Mouse (Mus musculus) layer of hippocampus, adult 11-12 months (tissue): ENCODE results near the gene Cd300ld4.
"Not testable (repeated sequence)": the region's sequence is repeated elsewhere in the genome, so short reads cannot be mapped to it uniquely, and the experiment has no call there.

Source experiments
- DNase-seq: peaks from one replicate; pipeline ENCODE4 v3.0.0; 2022; ENCODE audit warnings: low spot score

The Cd300ld4 gene

DNA sequence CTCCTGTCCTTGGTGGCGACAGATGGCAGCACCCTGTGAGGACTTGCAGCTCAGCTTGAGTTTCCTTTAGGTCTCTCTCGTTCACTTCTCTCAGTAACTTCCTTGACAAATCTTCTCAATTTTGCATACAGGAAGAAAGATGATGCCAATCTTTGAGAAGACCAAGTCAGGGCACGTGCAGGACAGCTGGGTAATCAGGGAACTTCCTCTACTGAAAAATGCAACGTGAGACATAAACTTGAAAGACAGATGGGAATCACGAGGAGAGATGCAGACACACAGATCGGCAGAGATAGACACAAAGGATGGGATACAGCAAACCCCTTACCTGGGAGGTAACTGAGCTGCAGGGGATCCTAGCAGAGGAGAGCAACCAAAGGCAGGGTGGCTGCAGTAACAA, at the start of gene Cd300ld4:
Gene Cd300ld4, minus strand, starts transcription at position 101 of the 400 bp plus-strand sequence.
- DNase-seq: not testable (repeated sequence)

DNA sequence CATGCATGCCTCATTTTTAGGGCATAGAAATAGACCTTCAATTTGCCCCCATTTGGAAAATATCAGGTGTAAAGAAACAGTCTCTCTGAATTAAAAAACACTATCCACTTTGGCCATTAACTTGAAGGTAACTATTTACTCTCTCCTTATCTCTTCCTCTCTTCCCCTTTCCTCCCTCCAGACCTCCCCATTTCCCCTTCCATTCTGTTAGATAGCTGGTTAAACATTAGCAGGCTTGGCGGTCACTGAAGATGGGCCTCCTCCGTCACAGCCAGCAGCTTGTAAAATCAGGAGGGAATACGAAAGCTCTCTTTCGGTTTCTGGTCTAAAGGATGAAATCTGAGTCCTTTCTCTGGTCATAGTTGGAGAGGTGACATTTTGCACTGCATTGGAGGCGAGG, 49.0 kb upstream of the Cd300ld4 start:
- no peak for DNase-seq

DNA sequence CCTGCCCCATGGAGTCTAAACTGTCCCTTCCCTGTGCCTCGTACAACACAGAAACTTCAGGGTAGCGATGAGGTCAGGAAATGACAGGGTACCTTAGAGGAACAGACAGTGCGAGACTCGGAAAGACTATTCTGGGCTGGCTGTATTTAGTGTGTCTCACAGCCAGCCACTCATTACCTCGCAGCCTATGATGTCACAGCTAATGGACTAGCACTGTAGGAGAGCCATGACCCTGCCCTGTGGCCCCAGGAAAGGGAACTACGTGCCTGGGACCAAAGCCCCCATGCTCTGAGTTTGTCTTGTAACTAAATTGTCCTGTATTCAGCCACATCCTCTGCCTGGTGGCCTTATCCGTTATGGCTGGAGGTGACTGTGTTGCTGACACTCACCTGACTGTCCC, 48.6 kb upstream of the Cd300ld4 start:
- no peak for DNase-seq

DNA sequence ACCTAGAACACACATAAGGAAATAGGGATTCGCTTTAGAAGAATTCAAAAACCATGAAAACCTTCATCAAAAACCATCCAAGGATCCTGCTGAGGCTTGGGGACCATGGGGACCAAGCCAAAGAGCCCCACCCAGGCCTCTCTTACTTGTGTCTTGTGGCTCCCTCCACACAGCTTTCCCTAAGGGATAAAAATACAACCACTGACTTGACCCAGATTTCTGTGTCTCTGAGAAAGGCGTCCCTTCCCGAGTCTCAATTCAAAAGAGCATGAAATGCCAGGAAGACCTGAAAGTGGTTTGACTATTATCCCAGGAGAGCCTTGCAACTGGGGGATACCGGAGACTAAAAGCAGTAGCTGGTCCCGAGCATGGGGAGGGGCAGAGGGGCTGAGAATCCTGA, 46.2 kb upstream of the Cd300ld4 start:
- DNase-seq: no peak

DNA sequence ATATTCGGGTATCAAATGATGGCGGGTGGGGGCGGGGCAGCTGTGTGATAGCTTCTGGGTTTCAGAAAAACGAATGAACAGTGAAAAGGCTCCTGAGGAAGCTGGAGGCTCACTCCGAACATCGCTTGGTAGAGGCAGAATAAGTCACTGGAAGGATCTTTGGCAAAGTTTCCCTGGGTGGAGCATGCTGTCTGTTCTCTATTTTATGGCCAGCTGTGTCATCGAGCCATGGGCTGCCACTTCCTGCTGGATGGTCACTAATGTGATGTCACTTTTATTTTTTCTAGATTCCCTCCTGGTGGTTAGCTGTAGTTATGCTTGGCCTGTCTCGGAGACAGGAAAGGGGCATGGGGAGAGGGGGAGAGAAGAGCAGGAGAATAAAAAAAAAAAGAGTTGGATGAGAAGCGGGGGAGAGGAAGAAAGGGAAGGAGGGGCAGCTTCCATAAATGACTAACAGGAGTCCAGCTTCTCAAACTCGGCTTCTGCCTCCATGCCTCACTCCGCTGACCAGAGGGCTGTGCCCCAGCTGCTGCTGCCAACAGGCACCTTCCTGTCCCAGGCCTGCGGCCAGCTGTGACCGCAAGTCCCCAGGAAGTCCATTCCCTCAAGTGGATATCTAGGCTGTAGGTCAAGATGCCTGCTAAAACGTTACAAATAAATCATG, 45.0 kb upstream of the Cd300ld4 start:
- no peak for DNase-seq

DNA sequence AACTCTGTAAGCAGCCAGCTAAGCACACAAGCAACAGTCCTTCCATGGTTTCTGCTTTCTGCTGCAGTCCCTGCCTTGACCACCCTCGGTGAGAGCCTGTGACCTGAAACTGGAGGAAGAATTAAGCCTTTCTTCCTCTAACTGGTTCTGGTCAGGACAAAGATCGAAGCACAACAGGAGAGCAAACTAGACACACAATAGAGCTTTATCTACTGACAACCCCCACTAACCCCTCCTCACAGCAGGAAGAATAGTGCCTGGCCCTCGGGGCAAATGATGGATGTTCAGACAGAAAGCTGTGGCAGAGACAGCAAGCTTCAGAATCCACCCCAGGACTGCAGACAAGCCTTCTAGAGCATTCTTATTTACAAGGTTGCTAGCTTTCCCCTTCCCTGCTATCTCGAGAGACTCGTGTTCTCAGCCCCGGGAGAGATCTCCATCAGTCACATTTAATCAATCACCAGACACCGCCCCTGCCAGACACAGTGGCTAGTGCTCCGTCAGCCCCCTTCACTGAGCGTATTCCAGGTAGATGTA, 44.3 kb upstream of the Cd300ld4 start:
- no peak for DNase-seq

DNA sequence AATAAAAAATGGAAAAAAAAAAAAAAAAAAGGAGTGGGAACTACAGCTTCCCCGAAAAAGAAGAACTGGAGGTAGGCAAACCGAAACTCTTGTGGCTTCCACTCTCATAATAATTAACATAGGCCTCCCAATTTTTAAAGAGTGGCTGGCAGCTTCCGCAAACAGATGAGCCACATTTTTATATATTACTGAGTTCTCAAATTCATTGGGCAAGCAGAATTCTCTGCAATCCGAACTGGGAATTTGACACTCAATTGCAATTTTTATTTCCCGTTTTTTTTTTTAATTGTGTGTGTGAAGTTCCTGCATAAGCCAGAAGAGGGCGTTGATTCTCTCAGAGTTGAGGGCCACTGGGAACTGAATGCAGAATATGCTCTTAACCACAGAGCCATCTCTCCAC, 40.0 kb upstream of the Cd300ld4 start:
- no peak for DNase-seq

DNA sequence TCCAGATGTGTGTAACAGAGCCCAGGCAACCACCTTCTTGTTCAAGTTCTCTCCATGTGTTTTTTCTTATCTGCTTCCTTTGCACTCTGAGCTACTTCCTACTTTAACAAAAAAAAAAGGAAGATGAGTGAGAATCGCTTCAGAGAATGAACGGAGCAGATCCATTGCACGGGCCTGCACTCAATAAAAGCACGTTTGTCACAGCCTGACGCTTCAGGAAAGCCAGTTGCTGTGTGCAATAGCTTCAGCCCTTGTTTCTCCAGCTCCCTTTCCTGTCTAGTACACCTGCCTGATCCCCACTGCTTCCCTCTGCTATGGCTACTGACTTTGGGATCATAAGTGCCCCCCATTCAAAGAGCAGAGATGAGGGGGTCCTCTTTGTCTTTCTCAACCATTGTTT, 35.3 kb upstream of the Cd300ld4 start, which contains the start of gene Cd300e:
Gene Cd300e, minus strand, starts transcription at position 101 of the 400 bp plus-strand sequence.
- DNase-seq: no peak

DNA sequence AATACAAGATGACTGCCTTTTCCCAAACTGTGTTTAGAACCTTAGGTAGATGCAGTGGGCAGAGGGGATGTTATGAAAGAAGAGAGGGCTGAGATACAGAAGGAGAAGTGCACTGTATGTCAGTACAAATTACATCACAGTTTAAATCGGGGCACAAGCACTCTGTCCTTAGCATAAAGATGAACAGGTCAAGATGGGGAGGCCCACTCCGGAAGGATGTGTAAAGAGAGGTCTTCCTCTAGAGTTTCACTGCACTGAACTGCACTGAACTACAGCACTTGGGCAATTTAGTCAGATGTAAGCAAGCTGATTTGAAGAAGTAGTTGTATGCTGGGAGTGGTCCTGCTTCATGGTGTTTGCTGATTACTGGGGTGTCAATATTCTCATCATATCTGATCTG, 33.0 kb upstream of the Cd300ld4 start:
- no peak for DNase-seq

DNA sequence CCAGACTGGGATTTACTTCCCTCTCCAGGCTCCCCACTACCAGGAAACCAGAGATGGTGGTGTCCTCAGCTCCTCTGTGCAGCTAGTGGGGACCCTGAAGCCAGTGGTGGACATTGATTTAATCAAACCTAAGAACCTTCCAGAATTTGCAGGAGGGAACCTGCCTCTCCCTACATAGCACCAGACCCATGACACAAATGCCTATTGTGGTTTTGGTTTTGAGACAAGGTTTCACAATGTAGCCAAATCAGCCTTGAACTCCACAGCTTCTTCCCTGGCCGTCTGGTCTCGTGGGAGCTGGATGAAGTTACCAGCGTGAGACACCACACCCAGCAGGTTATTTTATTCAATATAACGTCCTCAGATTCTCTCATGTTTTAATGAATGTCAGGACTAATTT, 31.9 kb upstream of the Cd300ld4 start:
- no peak for DNase-seq

DNA sequence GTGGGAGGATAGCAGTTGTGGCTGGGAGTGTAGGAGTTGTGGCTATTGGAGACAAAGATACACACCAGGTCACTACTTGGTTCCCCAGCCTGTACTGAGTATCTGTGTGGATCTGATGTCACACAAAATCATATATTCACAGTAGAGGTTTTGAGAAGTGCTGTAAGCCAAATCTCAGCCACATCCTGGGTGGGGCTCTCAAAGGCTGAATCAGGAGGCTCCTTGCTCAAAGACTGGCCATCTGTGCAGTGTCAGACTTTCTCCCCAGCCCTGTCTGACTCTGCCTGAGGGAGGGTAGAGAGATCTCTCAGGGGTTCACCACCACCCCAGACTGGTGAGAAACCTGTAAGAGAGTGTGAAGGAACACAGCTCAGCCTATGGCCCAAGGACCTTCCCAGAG, 27.7 kb upstream of the Cd300ld4 start:
- no peak for DNase-seq

DNA sequence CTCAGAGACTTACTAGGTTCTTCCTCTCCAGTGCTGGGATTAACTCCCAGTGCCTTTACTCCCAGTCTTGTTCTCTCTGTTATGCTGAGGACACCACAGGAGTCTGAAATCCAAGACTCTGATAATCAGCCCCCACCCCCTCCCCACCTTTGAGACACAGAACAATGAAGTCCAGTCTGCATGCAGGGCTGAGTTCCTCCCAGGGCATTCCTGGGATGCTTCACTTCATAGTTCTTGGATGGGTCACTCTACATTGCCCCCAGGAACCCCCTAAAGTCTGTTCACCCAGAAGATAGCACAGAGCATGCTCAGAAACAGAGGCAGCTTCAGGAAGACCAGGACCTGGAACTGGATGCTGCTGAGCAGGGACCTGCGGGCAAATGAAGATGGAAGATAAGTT, 26.2 kb upstream of the Cd300ld4 start:
- no peak for DNase-seq

DNA sequence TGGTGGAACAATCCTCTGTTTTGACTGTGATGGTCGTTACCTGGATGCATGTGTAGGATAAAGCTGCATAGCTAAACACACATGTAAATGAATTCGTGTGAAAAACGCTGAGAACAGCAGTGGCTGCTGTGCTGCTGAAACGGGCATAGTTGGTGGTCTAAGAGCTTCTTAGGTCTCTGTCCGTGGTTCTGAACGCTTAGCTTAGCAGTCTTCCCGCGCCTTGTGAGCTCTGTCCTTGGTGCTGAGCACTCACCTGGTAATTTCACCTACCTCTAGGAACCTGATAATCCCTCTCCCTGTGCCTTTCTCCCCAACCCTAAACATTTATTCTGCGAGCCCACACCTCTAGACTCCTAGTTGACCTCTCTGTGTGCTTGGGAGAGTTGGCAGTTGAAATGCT, 25.4 kb upstream of the Cd300ld4 start:
- DNase-seq: no peak

DNA sequence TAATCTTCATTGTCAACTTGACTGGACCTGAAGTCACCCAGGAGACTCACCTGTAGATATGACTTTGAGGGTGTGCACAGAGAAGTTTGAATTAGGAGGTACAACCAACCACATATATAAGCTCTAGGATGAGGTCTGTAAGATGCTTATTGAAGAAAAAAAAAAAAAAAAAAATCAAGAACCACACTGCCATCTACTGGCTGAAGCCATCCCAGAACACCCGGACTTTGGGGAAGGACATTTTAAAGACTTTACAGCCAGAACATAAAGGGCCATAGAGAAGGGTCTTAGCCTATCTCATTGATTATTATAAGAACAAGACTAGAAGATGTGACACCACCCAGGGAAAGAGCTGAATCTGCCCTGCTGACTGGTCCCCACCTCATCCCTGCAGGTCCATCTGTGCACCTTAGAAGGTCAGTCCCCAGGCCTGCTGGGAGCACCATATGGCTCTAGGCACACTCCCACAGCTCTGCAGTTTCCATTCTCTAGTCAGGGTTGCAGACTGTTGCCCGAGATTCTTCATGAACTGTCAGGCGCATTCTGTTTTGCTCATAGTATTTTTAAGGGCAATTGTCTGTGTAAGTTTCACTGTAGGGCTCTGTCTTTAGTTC, 22.6 kb upstream of the Cd300ld4 start:
- no peak for DNase-seq

DNA sequence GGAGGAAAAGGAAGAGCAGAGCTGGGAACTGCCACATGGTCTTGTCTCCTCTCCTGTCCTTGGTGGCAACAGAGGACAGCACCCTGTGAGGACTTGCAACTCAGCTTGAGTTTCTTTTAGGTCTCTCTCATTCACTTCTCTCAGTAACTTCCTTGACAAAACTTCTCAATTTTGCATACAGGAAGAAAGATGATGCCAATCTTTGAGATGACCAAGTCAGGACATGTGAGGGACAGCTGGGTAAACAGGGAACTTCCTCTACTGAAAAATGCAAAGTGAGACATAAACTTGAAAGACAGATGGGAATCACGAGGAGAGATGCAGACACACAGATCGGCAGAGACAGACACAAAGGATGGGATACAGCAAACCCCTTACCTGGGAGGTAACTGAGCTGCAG, 21.4 kb upstream of the Cd300ld4 start, which contains the start of gene Cd300ld3:
Gene Cd300ld3, minus strand, starts transcription at position 151 of the 400 bp plus-strand sequence.
- DNase-seq: no peak

DNA sequence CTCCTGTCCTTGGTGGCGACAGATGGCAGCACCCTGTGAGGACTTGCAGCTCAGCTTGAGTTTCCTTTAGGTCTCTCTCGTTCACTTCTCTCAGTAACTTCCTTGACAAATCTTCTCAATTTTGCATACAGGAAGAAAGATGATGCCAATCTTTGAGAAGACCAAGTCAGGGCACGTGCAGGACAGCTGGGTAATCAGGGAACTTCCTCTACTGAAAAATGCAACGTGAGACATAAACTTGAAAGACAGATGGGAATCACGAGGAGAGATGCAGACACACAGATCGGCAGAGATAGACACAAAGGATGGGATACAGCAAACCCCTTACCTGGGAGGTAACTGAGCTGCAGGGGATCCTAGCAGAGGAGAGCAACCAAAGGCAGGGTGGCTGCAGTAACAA, 10.9 kb upstream of the Cd300ld4 start, which contains the start of gene Cd300ld5:
Gene Cd300ld5, minus strand, starts transcription at position 101 of the 400 bp plus-strand sequence.
- DNase-seq: not testable (repeated sequence)

DNA sequence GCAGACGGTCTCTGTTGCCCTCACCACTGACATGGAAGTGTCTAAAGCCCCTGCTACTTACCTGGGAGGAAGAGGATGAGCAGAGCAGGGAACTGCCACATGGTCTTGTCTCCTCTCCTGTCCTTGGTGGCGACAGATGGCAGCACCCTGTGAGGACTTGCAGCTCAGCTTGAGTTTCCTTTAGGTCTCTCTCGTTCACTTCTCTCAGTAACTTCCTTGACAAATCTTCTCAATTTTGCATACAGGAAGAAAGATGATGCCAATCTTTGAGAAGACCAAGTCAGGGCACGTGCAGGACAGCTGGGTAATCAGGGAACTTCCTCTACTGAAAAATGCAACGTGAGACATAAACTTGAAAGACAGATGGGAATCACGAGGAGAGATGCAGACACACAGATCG, 10.7 kb downstream of the Cd300ld4 start, which contains the start of gene Cd300ld2:
Gene Cd300ld2, minus strand, starts transcription at position 101 of the 400 bp plus-strand sequence.
- not testable (repeated sequence) for DNase-seq

DNA sequence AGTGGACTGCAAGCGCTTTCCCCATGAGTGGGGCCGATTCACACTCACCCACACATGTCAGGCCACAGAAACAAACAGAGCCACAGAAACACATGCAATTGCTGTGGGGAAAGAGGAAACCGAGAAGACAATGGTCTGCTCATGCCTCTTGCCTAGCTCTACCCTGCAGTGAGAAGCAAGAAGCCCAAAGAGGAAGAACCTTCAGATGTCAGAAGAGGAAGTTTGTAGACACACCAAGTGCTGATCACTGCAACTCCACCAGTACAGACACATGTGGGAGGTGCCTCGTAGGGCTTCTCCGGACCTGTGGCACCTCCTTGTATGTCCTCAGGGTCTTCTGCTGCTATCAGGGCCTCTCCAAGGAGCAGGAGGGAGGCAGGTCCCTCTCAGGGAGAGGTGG, 22.7 kb downstream of the Cd300ld4 start:
- DNase-seq: no peak

DNA sequence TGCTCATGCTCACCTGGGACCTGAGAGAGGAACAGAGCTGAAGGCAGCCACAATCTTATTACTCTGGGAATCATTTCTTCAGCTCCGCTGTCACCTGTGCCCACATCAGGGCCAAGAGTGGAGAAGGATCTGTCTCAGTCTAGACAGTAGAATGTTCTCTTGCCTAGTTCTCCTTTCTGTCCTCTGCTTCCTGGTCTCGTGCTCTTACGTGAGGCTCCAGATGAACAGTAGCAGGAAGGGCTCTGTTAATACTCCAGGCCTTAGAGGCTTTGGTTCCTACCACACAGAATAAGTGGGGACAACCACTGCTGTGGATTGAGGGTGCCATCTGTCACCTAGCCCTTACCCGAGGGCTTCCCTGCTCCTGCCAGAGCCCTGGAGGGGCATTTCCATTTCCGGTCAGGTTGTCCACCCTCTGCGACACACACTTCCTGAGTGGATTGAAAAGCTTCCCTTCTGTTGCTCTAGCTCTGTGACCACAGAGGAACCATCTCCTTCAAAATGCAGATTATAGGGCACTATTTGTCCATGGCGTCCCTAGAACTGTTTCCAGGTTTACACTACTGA, 25.3 kb downstream of the Cd300ld4 start, which contains the start of gene Cd300c2:
Gene Cd300c2, minus strand, starts transcription at position 407 of the 567 bp plus-strand sequence.
- no peak for DNase-seq

DNA sequence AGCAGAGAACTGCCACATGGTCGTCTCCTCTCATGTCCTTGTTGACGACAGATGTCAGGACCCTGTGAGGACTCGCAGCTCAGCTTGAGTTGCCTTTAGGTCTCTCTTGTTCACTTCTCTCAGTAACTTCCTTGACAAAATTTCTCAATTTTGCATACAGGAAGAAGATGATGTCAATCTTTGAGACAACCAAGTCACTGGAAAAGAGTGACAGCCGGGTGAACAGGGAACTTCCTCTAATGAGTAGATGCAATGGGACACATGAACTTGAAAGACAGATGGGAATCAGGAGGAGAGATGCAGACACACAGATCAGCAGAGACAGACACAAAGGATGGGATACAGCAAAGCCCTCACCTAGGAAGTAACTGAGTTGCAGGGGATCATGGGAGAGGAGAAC, 37.0 kb downstream of the Cd300ld4 start, which contains the start of gene Cd300ld:
Gene Cd300ld, minus strand, starts transcription at position 130 of the 400 bp plus-strand sequence.
- DNase-seq: no peak

DNA sequence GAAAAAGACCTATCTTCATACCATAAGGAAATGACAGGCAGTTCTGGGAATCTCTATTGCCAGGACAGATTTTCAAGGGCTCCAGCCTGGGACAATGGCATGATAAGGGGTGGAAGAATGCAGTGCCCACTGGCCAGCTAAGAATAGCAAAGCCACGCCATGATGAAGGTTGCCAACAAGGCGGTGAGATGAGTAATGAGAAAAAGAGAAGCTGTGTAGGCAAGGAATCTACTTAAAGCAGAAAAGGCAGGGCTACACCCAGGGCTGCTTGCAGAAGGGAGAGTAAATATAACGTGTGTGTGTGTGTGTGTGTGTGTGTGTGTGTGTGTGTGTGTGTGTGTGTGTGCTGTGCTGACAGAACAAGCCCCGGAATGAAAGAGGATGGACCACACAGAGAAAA, 44.9 kb downstream of the Cd300ld4 start:
- no peak for DNase-seq

DNA sequence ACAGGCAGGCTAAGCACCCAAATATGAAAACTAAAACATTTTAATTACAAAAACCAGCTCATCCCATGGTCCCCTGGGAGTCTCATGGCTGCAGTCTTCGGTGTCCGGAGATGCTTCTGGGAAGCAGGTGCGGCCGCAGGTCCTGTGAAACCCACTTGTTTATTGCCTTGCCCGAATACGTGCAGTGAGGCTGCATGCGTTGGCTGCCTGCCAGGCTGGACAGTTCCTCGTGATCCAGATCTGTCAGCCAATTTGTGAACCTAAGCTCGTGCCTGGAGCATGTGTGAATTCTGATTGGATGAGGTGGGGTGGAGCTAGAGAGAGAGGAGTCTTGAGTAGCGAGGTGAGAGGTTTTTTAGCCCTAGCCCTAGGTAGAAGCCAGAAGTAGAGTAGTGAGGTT, 54.1 kb downstream of the Cd300ld4 start:
- no peak for DNase-seq
